Mouse (Mus musculus) adrenal gland, postnatal 4 days (tissue): ENCODE measurements around the gene Bmpr2. TPM values are rescaled to one million over a fixed set of nuclear protein-coding genes. Genes with fewer than 3 reads are reported as not detected.

ENCODE experiments used
- DNase-seq, 2 experiments: peaks; one replicate each; pipeline ENCODE4 v3.0.0; 2021 to 2022; ENCODE audit warnings: low spot score in 2 of 2, mixed read lengths in 2 of 2
- total RNA-seq, 2 experiments: library from RNA; stranded (reverse); gene quantifications; 2 replicates each; pipeline ENCODE4 v1.2.3; 2021

Bmpr2 gene
- total RNA-seq, 2 experiments from 2014 or later = 66.6 to 70.0 TPM

- DNase-seq = no peak
Measured at GRCm38 (mm10) chr1:59789741-59790140, 26.5 kb downstream of the Bmpr2 start.

DNA sequence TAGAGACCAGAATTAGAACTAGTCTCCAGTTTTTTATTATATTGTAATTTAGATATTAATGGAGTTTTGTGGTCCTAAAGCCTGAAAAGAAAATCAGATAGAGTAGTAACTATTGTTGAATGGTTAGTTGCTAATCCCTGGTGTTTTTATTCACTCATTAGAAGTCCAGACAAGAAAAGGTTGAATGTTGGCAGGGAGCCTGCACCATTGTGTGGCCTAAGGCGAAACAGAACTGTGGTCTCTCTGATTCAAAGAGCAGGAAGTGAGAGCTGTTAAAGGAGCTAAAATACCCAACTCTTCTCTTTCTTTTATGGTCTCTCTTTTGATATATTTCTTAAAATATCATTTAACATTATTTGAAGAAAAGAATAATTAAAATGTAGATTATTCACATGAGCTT lies 32.1 kb downstream of the Bmpr2 start:
- no peak for DNase-seq

DNA sequence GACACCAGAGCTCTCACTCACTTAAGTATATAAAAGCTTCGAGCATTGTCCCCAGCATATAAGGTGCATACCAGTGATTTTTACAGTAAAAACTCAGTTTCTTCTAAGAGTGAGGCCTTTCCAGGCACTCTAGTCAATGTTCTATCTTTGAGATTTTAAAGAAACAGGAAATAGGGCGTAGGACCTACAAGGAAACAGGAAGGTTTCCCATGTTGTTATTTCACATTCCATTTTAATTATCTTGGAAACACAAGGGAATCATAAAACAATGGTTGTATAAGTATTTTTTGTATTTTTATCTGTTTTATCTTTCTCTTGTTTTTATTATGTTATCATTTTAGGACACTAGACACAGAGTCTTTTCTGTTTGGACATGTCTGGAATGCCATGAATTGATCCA lies 34.7 kb downstream of the Bmpr2 start:
- DNase-seq = no peak

- DNase-seq = no peak
Measured at GRCm38 (mm10) chr1:59804363-59804762, 41.2 kb downstream of the Bmpr2 start.

DNA sequence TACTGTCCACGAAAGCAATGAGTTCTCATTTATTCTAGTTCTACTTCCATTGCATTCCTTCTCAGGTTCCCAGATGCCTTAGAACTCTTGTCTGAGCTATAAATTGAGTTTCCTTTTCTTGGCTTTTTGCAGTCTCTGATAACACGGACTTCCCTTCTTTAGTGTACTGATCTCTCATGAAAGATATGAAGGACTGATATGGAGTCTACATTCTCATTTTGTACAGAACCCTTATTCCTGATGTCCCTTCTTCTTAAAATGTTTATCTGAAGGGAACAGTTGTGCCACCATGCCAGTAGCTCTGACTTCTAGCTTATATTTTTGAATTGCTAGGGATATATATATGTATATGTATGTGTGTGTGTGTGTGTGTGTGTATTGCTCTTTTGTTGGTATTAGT lies 46.7 kb downstream of the Bmpr2 start:
- DNase-seq = no peak

GRCm38 (mm10) chr1:59812782-59813181 lies 49.6 kb downstream of the Bmpr2 start:
- DNase-seq = no peak

DNA sequence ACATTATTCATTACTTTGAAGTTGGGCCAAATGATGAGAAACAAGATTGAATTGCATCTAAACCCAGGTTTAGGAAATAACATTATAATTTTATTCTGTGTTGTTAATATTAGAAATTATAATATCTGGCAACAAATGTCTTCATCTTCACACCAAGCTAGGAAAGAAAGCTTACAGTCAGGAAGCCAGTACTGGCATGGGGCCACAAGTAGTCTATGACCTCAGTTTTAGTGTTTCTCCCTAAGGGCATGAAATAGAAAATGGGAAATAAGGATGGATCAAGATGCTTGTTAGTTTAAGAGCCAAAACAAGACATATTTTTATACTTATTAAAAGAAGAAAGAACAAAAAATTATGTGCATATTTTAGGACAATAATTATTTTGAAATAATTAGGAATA lies 62.2 kb downstream of the Bmpr2 start:
- no peak for DNase-seq

GRCm38 (mm10) chr1:59826583-59826982 lies 63.4 kb downstream of the Bmpr2 start:
- no peak for DNase-seq

- DNase-seq = no peak
Measured at GRCm38 (mm10) chr1:59829410-59829809, 66.2 kb downstream of the Bmpr2 start.

- no peak for DNase-seq
Measured at GRCm38 (mm10) chr1:59830194-59830593, 67.0 kb downstream of the Bmpr2 start.

- no peak for DNase-seq
Measured at GRCm38 (mm10) chr1:59833723-59834122, 70.5 kb downstream of the Bmpr2 start.

- DNase-seq = no peak
Measured at GRCm38 (mm10) chr1:59848327-59848726, 85.1 kb downstream of the Bmpr2 start.

GRCm38 (mm10) chr1:59859046-59859445 lies 95.8 kb downstream of the Bmpr2 start:
- DNase-seq = no peak

GRCm38 (mm10) chr1:59862144-59862543 lies 98.9 kb downstream of the Bmpr2 start:
- DNase-seq = no peak

GRCm38 (mm10) chr1:59868041-59868440 lies 104.8 kb downstream of the Bmpr2 start:
- DNase-seq = no peak

GRCm38 (mm10) chr1:59874023-59874422 lies 110.8 kb downstream of the Bmpr2 start:
- no peak for DNase-seq

DNA sequence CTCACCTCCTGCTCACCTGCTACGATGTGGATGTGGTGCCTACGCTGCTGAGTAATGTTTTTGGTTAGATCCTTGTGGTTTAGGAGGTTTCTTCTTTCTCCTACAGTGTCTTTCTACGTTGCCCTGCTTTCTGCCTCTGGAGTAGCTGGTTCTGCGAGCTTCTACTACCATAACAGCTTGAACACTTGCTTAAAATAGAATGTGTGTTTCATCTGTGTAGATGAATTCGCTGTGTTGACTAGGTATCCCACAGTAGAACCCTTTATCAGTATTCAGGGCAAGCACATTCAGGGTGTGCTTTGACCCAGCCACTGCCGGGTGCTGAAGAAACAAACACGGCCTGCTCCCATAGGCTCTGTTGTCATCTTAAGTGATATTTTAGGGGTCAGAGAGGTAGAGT lies 114.9 kb downstream of the Bmpr2 start:
- no peak for DNase-seq

DNA sequence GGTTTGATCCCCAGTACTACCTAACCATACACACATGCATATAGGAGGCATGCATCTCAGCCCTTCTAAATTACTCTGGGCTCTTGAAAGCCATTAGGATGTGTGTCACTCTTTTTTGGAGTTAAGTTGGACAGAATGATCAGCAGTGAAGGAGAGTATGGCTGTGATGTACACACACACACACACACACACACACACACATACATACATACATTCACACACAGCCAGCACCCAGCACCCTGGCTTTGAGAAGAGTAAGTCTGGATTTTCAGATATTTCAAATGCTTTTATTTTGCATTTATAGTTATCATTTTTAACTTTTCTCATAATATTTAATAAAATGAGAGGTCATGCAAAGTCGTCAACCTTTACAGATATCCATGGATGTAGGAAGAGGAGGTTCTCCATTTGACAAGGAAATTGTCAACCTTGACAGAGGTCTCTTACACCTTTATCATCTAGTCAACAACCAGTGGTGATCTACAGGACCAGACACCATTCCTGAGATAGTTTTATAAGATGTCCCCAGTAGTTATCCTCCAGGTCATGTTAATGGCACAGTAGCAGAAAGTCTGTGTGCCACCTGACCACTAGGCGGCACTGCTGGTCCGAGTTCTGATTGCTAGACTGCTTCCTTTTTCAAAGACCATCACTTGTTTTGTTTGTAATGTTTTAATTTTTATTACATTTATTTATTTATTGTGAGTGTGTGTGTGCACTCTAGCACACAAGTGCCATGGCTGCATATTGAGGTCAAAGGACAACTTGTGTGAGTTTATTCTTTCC lies 120.3 kb downstream of the Bmpr2 start:
- DNase-seq = peak; percentile 38 to 65

- no peak for DNase-seq
Measured at GRCm38 (mm10) chr1:59886899-59887298, 123.7 kb downstream of the Bmpr2 start.

DNA sequence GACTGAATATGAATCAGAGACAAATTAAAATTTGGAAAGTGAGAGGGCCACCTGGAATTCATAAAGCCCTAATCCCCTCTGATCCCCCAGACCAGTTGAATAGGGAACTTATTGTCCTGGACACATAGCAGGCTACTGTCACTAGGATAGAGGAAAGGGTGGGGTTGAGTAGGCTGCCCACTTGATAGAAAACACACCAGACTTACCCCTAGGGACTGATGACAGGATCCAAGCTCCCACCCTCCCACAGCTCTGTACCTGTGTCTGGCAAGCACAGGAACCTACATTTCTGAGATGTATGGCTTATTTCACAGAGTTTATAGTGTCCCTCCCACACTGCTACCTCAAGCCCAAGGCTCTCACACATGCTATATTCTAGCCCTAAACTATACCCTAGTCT lies 124.8 kb downstream of the Bmpr2 start:
- no peak for DNase-seq

GRCm38 (mm10) chr1:59891185-59891584 lies 128.0 kb downstream of the Bmpr2 start:
- DNase-seq = no peak

DNA sequence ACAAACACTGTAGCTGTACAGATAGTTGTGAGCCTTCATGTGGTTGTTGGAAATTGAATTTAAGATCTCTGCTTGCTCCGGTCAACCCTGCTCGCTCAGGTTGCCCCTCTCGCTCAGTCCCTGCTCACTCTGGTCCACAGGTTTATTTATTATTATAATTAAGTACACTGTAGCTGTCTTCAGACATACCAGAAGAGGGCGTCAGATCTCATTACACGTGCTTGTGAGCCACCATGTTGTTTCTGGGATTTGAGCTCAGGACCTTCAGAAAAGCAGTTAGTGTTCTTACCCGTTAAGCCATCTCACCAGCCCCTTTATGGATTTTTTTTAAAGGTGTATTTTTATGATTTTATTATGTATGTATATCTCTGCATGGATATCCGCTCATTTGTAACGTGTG lies 129.6 kb downstream of the Bmpr2 start:
- DNase-seq = no peak

GRCm38 (mm10) chr1:59894025-59894424 lies 130.8 kb downstream of the Bmpr2 start:
- DNase-seq = no peak
